Mouse (Mus musculus): ENCODE data around the gene Eno2. TPM values are rescaled to one million over a fixed set of nuclear protein-coding genes. Genes with fewer than 3 reads are reported as not detected.
A peak's percentile ranks its signal among the peaks of the same experiment; 100 is the strongest.
"Not testable (repeated sequence)": the region's sequence is repeated elsewhere in the genome, so short reads cannot be mapped to it uniquely, and the experiment has no call there.

Gene Eno2
- total and polyA plus RNA-seq, 2 experiments from 2014 or later = 113 to 130 TPM

DNA sequence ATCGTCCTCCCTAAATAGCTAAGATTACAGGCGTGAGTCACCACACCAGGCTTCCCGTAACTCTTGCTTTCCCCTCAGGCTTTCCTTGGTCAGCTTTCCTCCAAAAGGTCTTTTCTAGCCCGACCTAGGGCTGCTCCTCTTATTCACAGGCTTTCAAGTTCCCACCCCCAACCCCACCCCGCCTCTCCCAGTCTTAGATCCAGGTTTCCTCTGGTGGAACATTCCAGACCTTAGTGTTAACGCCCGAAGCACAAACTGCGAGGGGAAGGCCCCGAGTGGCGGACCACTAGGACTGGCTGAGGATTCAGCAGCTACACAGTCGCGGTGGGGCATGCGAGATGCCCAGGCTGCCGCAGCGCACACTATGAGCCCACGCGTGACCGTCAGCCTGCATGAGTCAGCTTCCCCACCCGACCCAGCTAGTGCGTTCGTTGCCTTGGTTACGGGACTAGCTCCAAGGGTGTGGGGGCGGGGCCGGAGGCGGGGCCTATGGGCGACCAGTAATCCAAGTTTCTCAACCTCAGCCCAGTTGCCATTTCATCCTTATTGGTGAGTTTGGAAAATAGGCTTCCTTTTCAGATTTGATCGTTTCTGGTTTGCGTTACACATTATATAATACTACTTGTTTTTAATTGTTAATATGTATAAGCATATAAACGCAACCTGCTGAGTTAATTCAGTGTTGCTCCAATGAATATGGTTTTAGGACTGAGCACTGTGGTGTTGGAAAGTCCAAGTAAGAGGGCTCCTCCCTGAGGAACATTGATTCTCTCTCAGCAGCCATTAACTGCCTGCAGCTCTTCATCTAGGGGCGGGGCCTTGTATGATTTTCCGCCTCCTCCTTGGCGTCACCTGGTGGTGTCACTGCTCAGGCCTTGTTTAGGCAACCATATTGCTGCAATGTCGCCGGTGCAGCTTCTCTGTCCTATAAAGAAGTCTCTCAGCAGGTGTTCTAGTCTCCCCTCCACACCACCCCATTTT is 36.2 kb upstream of the Eno2 start:
- peak; percentile 62 for TF ChIP-seq CTCF (IDR thresholded peaks at IDR 0.05; ENCODE audit: low read depth)
- peak overlapping the region; percentile 38 for H3K4me3 ChIP-seq (ENCODE audit: low read depth, low read length)
- ATAC-seq = peak; percentile 93
- peaks cover 10% of the 10 kb centered on the region for H3K4me1 ChIP-seq (ENCODE audit: insufficient read depth)
- no peaks in the 10 kb centered on the region for H3K27me3 ChIP-seq (ENCODE audit: insufficient read depth, low read length)
- peaks cover 4% of the 10 kb centered on the region; the same call in 1 of the 2 replicates for H3K36me3 ChIP-seq (ENCODE audit: insufficient read depth)
- no peaks in the 10 kb centered on the region for H3K9me3 ChIP-seq (ENCODE audit: low read length)
- 4% methylated on average over 34 of the region's 34 CpGs for WGBS
- peak overlapping the region; percentile 86 for H3K27ac ChIP-seq (ENCODE audit: low read depth, low read length)
- H3K4me2 ChIP-seq (ENCODE audit: low read depth) = peak overlapping the region; percentile 76
- peak; percentile 96 for DNase-seq
- H3K9ac ChIP-seq = peak overlapping the region; percentile 51

- ATAC-seq = no peak
- H3K9ac ChIP-seq = no peak overlapping the region
- no peak overlapping the region for H3K4me3 ChIP-seq (ENCODE audit: low read depth, low read length)
- H3K4me2 ChIP-seq (ENCODE audit: low read depth) = no peak overlapping the region
- no peaks in the 10 kb centered on the region for H3K27me3 ChIP-seq (ENCODE audit: insufficient read depth, low read length)
- H3K4me1 ChIP-seq (ENCODE audit: insufficient read depth) = peaks cover 6% of the 10 kb centered on the region; the same call in 1 of the 2 replicates
- H3K9me3 ChIP-seq (ENCODE audit: low read length) = no peaks in the 10 kb centered on the region
- WGBS = 86% methylated on average over 3 of the region's 3 CpGs
- no peak for TF ChIP-seq CTCF (IDR thresholded peaks at IDR 0.05; ENCODE audit: low read depth)
- H3K27ac ChIP-seq (ENCODE audit: low read depth, low read length) = no peak overlapping the region
- no peaks in the 10 kb centered on the region for H3K36me3 ChIP-seq (ENCODE audit: insufficient read depth)
- DNase-seq = no peak
Measured at GRCm38 (mm10) chr6:124804341-124804740, 34.9 kb upstream of the Eno2 start.

DNA sequence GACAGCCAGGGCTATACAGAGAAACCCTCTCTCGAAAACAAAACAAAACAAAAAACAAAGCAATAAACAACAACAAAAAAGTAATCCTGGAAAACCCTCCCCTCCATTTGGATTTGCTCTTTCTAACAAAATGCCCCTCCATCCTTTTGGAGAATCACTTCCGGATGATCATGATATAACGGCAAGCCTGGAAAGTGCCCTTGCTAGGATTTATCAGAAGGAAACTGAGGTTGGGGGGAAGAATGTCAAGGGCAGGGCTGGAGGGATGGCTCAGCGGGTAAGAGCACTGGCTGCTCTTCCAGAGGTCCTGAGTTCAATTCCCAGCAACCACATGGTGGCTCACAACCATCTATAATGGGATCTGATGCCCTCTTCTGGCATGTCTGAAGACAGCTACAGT is 34.2 kb upstream of the Eno2 start:
- not testable (repeated sequence) for H3K27me3 ChIP-seq (ENCODE audit: insufficient read depth, low read length); H3K4me1 ChIP-seq (ENCODE audit: insufficient read depth); ATAC-seq; DNase-seq; H3K36me3 ChIP-seq (ENCODE audit: insufficient read depth); H3K27ac ChIP-seq (ENCODE audit: low read depth, low read length); H3K4me2 ChIP-seq (ENCODE audit: low read depth); H3K4me3 ChIP-seq (ENCODE audit: low read depth, low read length); H3K9ac ChIP-seq; H3K9me3 ChIP-seq (ENCODE audit: low read length)
- WGBS = 97% methylated on average over 4 of the region's 4 CpGs

DNA sequence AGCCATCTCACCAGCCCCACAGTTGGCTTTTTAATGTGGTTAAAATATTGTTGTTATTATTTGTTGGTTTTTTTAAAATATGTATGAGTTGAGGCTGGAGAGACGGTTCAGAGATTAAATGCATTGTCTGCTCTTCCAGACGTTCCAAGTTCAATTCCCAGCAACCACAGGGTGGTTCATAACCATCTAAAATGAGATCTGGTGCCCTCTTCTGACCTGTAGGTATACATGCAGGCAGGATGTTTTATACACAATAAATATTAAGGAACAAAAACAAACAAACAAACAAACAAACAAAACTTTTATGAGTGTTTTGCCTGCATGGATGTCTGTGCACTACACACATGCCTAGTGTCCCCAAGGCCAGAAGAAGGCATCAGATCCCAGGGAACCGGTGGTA is 33.6 kb upstream of the Eno2 start:
- H3K4me3 ChIP-seq (ENCODE audit: low read depth, low read length) = no peak overlapping the region
- 77% methylated on average over 3 of the region's 3 CpGs for WGBS
- ATAC-seq = no peak
- DNase-seq = no peak
- TF ChIP-seq CTCF (IDR thresholded peaks at IDR 0.05; ENCODE audit: low read depth) = no peak
- H3K36me3 ChIP-seq (ENCODE audit: insufficient read depth) = no peaks in the 10 kb centered on the region
- H3K4me1 ChIP-seq (ENCODE audit: insufficient read depth) = no peaks in the 10 kb centered on the region
- no peak overlapping the region for H3K9ac ChIP-seq
- no peak overlapping the region for H3K4me2 ChIP-seq (ENCODE audit: low read depth)
- H3K27ac ChIP-seq (ENCODE audit: low read depth, low read length) = no peak overlapping the region
- no peaks in the 10 kb centered on the region for H3K27me3 ChIP-seq (ENCODE audit: insufficient read depth, low read length)
- no peaks in the 10 kb centered on the region for H3K9me3 ChIP-seq (ENCODE audit: low read length)

- 25% methylated on average over 4 of the region's 9 CpGs for WGBS
- H3K9me3 ChIP-seq (ENCODE audit: low read length); H3K27me3 ChIP-seq (ENCODE audit: insufficient read depth, low read length): not testable (repeated sequence)
Measured at GRCm38 (mm10) chr6:124802400-124802799, 32.9 kb upstream of the Eno2 start.

GRCm38 (mm10) chr6:124796200-124796599 is 26.7 kb upstream of the Eno2 start:
- WGBS = 86% methylated on average over 2 of the region's 2 CpGs
- no peak overlapping the region for H3K27ac ChIP-seq (ENCODE audit: low read depth, low read length)
- H3K4me3 ChIP-seq (ENCODE audit: low read depth, low read length) = no peak overlapping the region
- no peaks in the 10 kb centered on the region for H3K27me3 ChIP-seq (ENCODE audit: insufficient read depth, low read length)
- ATAC-seq (no peak), DNase-seq (no peak)
- H3K4me1 ChIP-seq (ENCODE audit: insufficient read depth) = no peaks in the 10 kb centered on the region
- no peak overlapping the region for H3K9ac ChIP-seq
- TF ChIP-seq CTCF (IDR thresholded peaks at IDR 0.05; ENCODE audit: low read depth) = no peak
- H3K9me3 ChIP-seq (ENCODE audit: low read length) = no peaks in the 10 kb centered on the region
- H3K4me2 ChIP-seq (ENCODE audit: low read depth) = no peak overlapping the region
- H3K36me3 ChIP-seq (ENCODE audit: insufficient read depth) = no peaks in the 10 kb centered on the region

More at GRCm38 (mm10) chr6:124802400-124802799, 32.9 kb upstream of the Eno2 start:
- not testable (repeated sequence) for H3K4me1 ChIP-seq (ENCODE audit: insufficient read depth); H3K4me2 ChIP-seq (ENCODE audit: low read depth); H3K27ac ChIP-seq (ENCODE audit: low read depth, low read length); DNase-seq; ATAC-seq; H3K4me3 ChIP-seq (ENCODE audit: low read depth, low read length); H3K36me3 ChIP-seq (ENCODE audit: insufficient read depth); H3K9ac ChIP-seq

DNA sequence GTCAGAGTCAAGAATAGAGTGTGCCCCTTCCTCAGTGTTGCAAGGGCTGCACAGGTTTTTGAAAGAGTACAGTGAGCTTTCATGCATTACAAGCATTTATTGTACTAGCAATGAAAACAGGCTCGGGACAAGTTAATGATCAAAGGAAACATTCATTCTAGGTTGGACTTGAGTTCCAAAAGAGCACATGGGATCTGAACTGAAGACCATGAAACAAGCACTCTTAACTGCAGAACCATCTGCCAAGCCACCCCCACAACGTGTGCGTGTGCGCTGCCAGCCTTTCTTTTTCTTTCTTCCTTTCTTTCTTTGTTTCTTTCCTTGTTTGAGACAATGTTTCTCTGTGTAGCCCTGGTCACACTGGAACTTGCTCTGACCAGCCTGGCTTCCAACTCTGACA is 26.3 kb upstream of the Eno2 start:
- H3K9ac ChIP-seq = no peak overlapping the region
- H3K27me3 ChIP-seq (ENCODE audit: insufficient read depth, low read length) = no peaks in the 10 kb centered on the region
- H3K27ac ChIP-seq (ENCODE audit: low read depth, low read length) = no peak overlapping the region
- no peak for DNase-seq
- no peaks in the 10 kb centered on the region for H3K36me3 ChIP-seq (ENCODE audit: insufficient read depth)
- no peaks in the 10 kb centered on the region for H3K9me3 ChIP-seq (ENCODE audit: low read length)
- 42% methylated on average over 4 of the region's 4 CpGs for WGBS
- no peak overlapping the region for H3K4me2 ChIP-seq (ENCODE audit: low read depth)
- H3K4me1 ChIP-seq (ENCODE audit: insufficient read depth) = no peaks in the 10 kb centered on the region
- no peak for TF ChIP-seq CTCF (IDR thresholded peaks at IDR 0.05; ENCODE audit: low read depth)
- no peak overlapping the region for H3K4me3 ChIP-seq (ENCODE audit: low read depth, low read length)
- ATAC-seq = no peak
